8 mouse cellular contexts compared by ENCODE assay signal in genomic region chr9:120184499-120184898, GRCm38 (mm10). TPM values are rescaled to one million over a fixed set of nuclear protein-coding genes. Genes with fewer than 3 reads are reported as not detected.
DNase-seq lines count a peak whose midpoint lies in the region; ATAC-seq lines count a peak whose summit lies in the region.

No protein-coding gene starts in this region.

- no peak overlapping the region; the same call in 1 of the 2 replicates for H3K4me2 ChIP-seq in intestine, embryonic 14.5 days (ENCODE audit: low read length)
- H3K4me2 ChIP-seq in intestine, embryonic 16.5 days (ENCODE audit: low read depth, low read length), result no peak overlapping the region
- no peak overlapping the region for H3K4me2 ChIP-seq in embryonic facial prominence, embryonic 11.5 days (ENCODE audit: low read depth, low read length)
- H3K4me2 ChIP-seq in hindbrain, embryonic 12.5 days (replicated peaks), result peak overlapping the region; percentile 22
- H3K4me2 ChIP-seq in neural tube, embryonic 15.5 days, result peak overlapping the region; percentile 20

- H3K36me3 ChIP-seq in intestine, embryonic 14.5 days (ENCODE audit: control insufficient read depth, insufficient read depth, low read length), result no peaks in the 10 kb centered on the region
- no peaks in the 10 kb centered on the region for H3K36me3 ChIP-seq in intestine, embryonic 16.5 days (ENCODE audit: control insufficient read depth, insufficient read depth, low read length)
- H3K36me3 ChIP-seq in embryonic facial prominence, embryonic 11.5 days (replicated peaks; ENCODE audit: control insufficient read depth, insufficient read depth, low read depth, low read length), result no peaks in the 10 kb centered on the region
- H3K36me3 ChIP-seq in hindbrain, embryonic 12.5 days, result no peaks in the 10 kb centered on the region
- no peaks in the 10 kb centered on the region for H3K36me3 ChIP-seq in neural tube, embryonic 15.5 days

- DNase-seq in intestine, embryonic 14.5 days (ENCODE audit: low spot score), result peak; percentile 73
- peak; percentile 13 for DNase-seq in adipocyte (ENCODE audit: low spot score)
- peak; percentile 65 for DNase-seq in embryonic facial prominence, embryonic 11.5 days (ENCODE audit: low spot score)
- DNase-seq in left cerebral cortex, postnatal 25 days (ENCODE audit: low spot score in 2 of 2), result peak; percentile 71 to 85
- no peak for DNase-seq in spleen, adult 12 weeks (ENCODE audit: low spot score)

- H3K27ac ChIP-seq in intestine, embryonic 14.5 days (ENCODE audit: low read depth), result no peak overlapping the region
- no peak overlapping the region for H3K27ac ChIP-seq in intestine, embryonic 16.5 days (ENCODE audit: low read length)
- H3K27ac ChIP-seq in embryonic facial prominence, embryonic 11.5 days (replicated peaks; ENCODE audit: low read depth, low read length), result no peak overlapping the region
- no peak overlapping the region for H3K27ac ChIP-seq in hindbrain, embryonic 12.5 days
- no peak overlapping the region for H3K27ac ChIP-seq in neural tube, embryonic 15.5 days (replicated peaks)

- H3K4me1 ChIP-seq in intestine, embryonic 14.5 days (replicated peaks; ENCODE audit: control insufficient read depth, insufficient read depth, low read length), result no peaks in the 10 kb centered on the region
- no peaks in the 10 kb centered on the region for H3K4me1 ChIP-seq in intestine, embryonic 16.5 days (ENCODE audit: control insufficient read depth, insufficient read depth, low read length)
- no peaks in the 10 kb centered on the region for H3K4me1 ChIP-seq in embryonic facial prominence, embryonic 11.5 days (ENCODE audit: control insufficient read depth, insufficient read depth, low read length)
- no peaks in the 10 kb centered on the region for H3K4me1 ChIP-seq in hindbrain, embryonic 12.5 days
- H3K4me1 ChIP-seq in neural tube, embryonic 15.5 days, result no peaks in the 10 kb centered on the region

- no peak overlapping the region for H3K4me3 ChIP-seq in intestine, embryonic 14.5 days (ENCODE audit: low read depth, low read length)
- no peak overlapping the region for H3K4me3 ChIP-seq in intestine, embryonic 16.5 days (ENCODE audit: low read length)
- no peak overlapping the region for H3K4me3 ChIP-seq in embryonic facial prominence, embryonic 11.5 days (ENCODE audit: low read depth, low read length)
- H3K4me3 ChIP-seq in hindbrain, embryonic 12.5 days, result no peak overlapping the region
- H3K4me3 ChIP-seq in neural tube, embryonic 15.5 days (replicated peaks), result no peak overlapping the region

- H3K27me3 ChIP-seq in intestine, embryonic 14.5 days (replicated peaks; ENCODE audit: control insufficient read depth, insufficient read depth, low read length), result no peaks in the 10 kb centered on the region
- no peaks in the 10 kb centered on the region for H3K27me3 ChIP-seq in intestine, embryonic 16.5 days (replicated peaks; ENCODE audit: control insufficient read depth, insufficient read depth, low read length)
- no peaks in the 10 kb centered on the region for H3K27me3 ChIP-seq in embryonic facial prominence, embryonic 11.5 days (ENCODE audit: control insufficient read depth, insufficient read depth, low read length)
- H3K27me3 ChIP-seq in hindbrain, embryonic 12.5 days, result no peaks in the 10 kb centered on the region
- no peaks in the 10 kb centered on the region for H3K27me3 ChIP-seq in neural tube, embryonic 15.5 days (replicated peaks)

- no peak for ATAC-seq in intestine, embryonic 14.5 days (replicated peaks; ENCODE audit: low FRiP score, low TSS enrichment, low read depth)
- no peak for ATAC-seq in intestine, embryonic 16.5 days
- no peak for ATAC-seq in embryonic facial prominence, embryonic 11.5 days (replicated peaks; ENCODE audit: insufficient number of reproducible peaks, low FRiP score, low TSS enrichment, low read depth)
- ATAC-seq in hindbrain, embryonic 12.5 days (ENCODE audit: low FRiP score), result no peak
- no peak for ATAC-seq in neural tube, embryonic 15.5 days (ENCODE audit: low FRiP score)

- intact Hi-C loops in left cerebral cortex, postnatal 25 days (cut with DNase I), result no loop called here

- no peak overlapping the region for H3K9ac ChIP-seq in intestine, embryonic 14.5 days (ENCODE audit: low read length)
- no peak overlapping the region for H3K9ac ChIP-seq in intestine, embryonic 16.5 days (ENCODE audit: low read depth, low read length)
- no peak overlapping the region for H3K9ac ChIP-seq in embryonic facial prominence, embryonic 11.5 days (replicated peaks; ENCODE audit: low read length)
- no peak overlapping the region for H3K9ac ChIP-seq in hindbrain, embryonic 12.5 days
- H3K9ac ChIP-seq in neural tube, embryonic 15.5 days (replicated peaks), result 0 out of 2 replicates have a peak overlapping the region, but pooled peaks have one; percentile 0

- no peaks in the 10 kb centered on the region for H3K9me3 ChIP-seq in intestine, embryonic 14.5 days (ENCODE audit: control insufficient read depth, low read length)
- no peaks in the 10 kb centered on the region for H3K9me3 ChIP-seq in intestine, embryonic 16.5 days (ENCODE audit: control insufficient read depth, low read length)
- H3K9me3 ChIP-seq in embryonic facial prominence, embryonic 11.5 days (replicated peaks; ENCODE audit: control insufficient read depth, low read length), result no peaks in the 10 kb centered on the region
- H3K9me3 ChIP-seq in hindbrain, embryonic 12.5 days (replicated peaks), result no peaks in the 10 kb centered on the region
- H3K9me3 ChIP-seq in neural tube, embryonic 15.5 days (replicated peaks), result no peaks in the 10 kb centered on the region

- 36% methylated on average over 13 of the region's 13 CpGs for WGBS in intestine, embryonic 14.5 days
- WGBS in intestine, embryonic 16.5 days, result 34% methylated on average over 13 of the region's 13 CpGs
- 42% methylated on average over 13 of the region's 13 CpGs for WGBS in embryonic facial prominence, embryonic 11.5 days
- 41% methylated on average over 13 of the region's 13 CpGs for WGBS in hindbrain, embryonic 12.5 days
- 38% methylated on average over 13 of the region's 13 CpGs for WGBS in neural tube, embryonic 15.5 days

RNA-seq across cellular contexts. Expression of gene Mobp, which starts 35.0 kb away (rescaled TPM):
- polyA plus RNA-seq in intestine, embryonic 14.5 days (2014; fragmentation: Nextera tagmentation; extraction: Ambion mirVana), result not detected in 2 replicates
- not detected in 2 replicates for polyA plus RNA-seq in intestine, embryonic 16.5 days (2015; fragmentation: Nextera tagmentation; extraction: Ambion mirVana)
- polyA plus RNA-seq in embryonic facial prominence, embryonic 11.5 days (2014; fragmentation: Nextera tagmentation; extraction: Ambion mirVana), result 0.60 and 1.1 TPM in 2 replicates
- not detected in 2 replicates for polyA plus RNA-seq in hindbrain, embryonic 12.5 days (2016; fragmentation: Nextera tagmentation; extraction: Ambion mirVana)
- total RNA-seq in left cerebral cortex, postnatal 25 days (2021), result 100 to 1,000 TPM; 294 to 388 TPM
- polyA plus RNA-seq in neural tube, embryonic 15.5 days (2015; fragmentation: Nextera tagmentation; extraction: Ambion mirVana), result 0.18 and 0.50 TPM in 2 replicates

RNA-seq across cellular contexts. Expression of gene Rpsa, which starts 57.0 kb away (rescaled TPM):
- 2,190 and 2,220 TPM in 2 replicates for polyA plus RNA-seq in intestine, embryonic 14.5 days (2014; fragmentation: Nextera tagmentation; extraction: Ambion mirVana)
- 1,264 and 1,381 TPM in 2 replicates for polyA plus RNA-seq in intestine, embryonic 16.5 days (2015; fragmentation: Nextera tagmentation; extraction: Ambion mirVana)
- 1,419 and 1,591 TPM in 2 replicates for polyA plus RNA-seq in embryonic facial prominence, embryonic 11.5 days (2014; fragmentation: Nextera tagmentation; extraction: Ambion mirVana)
- polyA plus RNA-seq in hindbrain, embryonic 12.5 days (2016; fragmentation: Nextera tagmentation; extraction: Ambion mirVana), result 793 and 930 TPM in 2 replicates
- total RNA-seq in left cerebral cortex, postnatal 25 days (2021), result 100 to 1,000 TPM; 397 to 401 TPM
- 830 and 1,045 TPM in 2 replicates for polyA plus RNA-seq in neural tube, embryonic 15.5 days (2015; fragmentation: Nextera tagmentation; extraction: Ambion mirVana)

Comparison
In these comparisons a context has a peak if more than half of its experiments do, and no peak if none do; other contexts are left out.
1. H3K4me2 ChIP-seq: peak in hindbrain, embryonic 12.5 days (single experiment) and neural tube, embryonic 15.5 days (single experiment); none in intestine, embryonic 14.5 days (single experiment), intestine, embryonic 16.5 days (single experiment) and embryonic facial prominence, embryonic 11.5 days (single experiment).